Mouse (Mus musculus): ENCODE results near the gene Cd300c2.
"Not testable (repeated sequence)": the region's sequence is repeated elsewhere in the genome, so short reads cannot be mapped to it uniquely, and the experiment has no call there.

The Cd300c2 gene

DNA sequence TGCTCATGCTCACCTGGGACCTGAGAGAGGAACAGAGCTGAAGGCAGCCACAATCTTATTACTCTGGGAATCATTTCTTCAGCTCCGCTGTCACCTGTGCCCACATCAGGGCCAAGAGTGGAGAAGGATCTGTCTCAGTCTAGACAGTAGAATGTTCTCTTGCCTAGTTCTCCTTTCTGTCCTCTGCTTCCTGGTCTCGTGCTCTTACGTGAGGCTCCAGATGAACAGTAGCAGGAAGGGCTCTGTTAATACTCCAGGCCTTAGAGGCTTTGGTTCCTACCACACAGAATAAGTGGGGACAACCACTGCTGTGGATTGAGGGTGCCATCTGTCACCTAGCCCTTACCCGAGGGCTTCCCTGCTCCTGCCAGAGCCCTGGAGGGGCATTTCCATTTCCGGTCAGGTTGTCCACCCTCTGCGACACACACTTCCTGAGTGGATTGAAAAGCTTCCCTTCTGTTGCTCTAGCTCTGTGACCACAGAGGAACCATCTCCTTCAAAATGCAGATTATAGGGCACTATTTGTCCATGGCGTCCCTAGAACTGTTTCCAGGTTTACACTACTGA, at the start of gene Cd300c2:
TSS of gene Cd300c2 (minus strand) at position 407 of the 567 bp plus-strand sequence.
- DNase-seq (ENCODE audit: low read depth, low spot score) = no peak

- DNase-seq (ENCODE audit: low read depth, low spot score) = no peak
Observed at GRCm38 (mm10) chr11:115049282-115049895, 47.7 kb upstream of the Cd300c2 start.

GRCm38 (mm10) chr11:115048259-115048658, 46.6 kb upstream of the Cd300c2 start, which contains the start of gene Cd300ld3:
Gene Cd300ld3 (minus strand): TSS chr11:115048409.
- DNase-seq (ENCODE audit: low read depth, low spot score) = no peak

- not testable (repeated sequence) for DNase-seq (ENCODE audit: low read depth, low spot score)
Observed at GRCm38 (mm10) chr11:115037669-115038068, 36.0 kb upstream of the Cd300c2 start, which contains the start of gene Cd300ld5. Gene Cd300ld5 (minus strand): TSS chr11:115037769.

DNA sequence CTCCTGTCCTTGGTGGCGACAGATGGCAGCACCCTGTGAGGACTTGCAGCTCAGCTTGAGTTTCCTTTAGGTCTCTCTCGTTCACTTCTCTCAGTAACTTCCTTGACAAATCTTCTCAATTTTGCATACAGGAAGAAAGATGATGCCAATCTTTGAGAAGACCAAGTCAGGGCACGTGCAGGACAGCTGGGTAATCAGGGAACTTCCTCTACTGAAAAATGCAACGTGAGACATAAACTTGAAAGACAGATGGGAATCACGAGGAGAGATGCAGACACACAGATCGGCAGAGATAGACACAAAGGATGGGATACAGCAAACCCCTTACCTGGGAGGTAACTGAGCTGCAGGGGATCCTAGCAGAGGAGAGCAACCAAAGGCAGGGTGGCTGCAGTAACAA, 25.2 kb upstream of the Cd300c2 start, which contains the start of gene Cd300ld4:
TSS of gene Cd300ld4 (minus strand) at position 101 of the 400 bp plus-strand sequence.
- not testable (repeated sequence) for DNase-seq (ENCODE audit: low read depth, low spot score)

GRCm38 (mm10) chr11:115016093-115016492, 14.4 kb upstream of the Cd300c2 start, which contains the start of gene Cd300ld2:
Gene Cd300ld2 (minus strand): TSS chr11:115016193.
- DNase-seq (ENCODE audit: low read depth, low spot score) = not testable (repeated sequence)

DNA sequence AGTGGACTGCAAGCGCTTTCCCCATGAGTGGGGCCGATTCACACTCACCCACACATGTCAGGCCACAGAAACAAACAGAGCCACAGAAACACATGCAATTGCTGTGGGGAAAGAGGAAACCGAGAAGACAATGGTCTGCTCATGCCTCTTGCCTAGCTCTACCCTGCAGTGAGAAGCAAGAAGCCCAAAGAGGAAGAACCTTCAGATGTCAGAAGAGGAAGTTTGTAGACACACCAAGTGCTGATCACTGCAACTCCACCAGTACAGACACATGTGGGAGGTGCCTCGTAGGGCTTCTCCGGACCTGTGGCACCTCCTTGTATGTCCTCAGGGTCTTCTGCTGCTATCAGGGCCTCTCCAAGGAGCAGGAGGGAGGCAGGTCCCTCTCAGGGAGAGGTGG, 2.4 kb upstream of the Cd300c2 start:
- no peak for DNase-seq (ENCODE audit: low read depth, low spot score)

DNA sequence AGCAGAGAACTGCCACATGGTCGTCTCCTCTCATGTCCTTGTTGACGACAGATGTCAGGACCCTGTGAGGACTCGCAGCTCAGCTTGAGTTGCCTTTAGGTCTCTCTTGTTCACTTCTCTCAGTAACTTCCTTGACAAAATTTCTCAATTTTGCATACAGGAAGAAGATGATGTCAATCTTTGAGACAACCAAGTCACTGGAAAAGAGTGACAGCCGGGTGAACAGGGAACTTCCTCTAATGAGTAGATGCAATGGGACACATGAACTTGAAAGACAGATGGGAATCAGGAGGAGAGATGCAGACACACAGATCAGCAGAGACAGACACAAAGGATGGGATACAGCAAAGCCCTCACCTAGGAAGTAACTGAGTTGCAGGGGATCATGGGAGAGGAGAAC, 11.9 kb downstream of the Cd300c2 start, which contains the start of gene Cd300ld:
TSS of gene Cd300ld (minus strand) at position 130 of the 400 bp plus-strand sequence.
- DNase-seq (ENCODE audit: low read depth, low spot score) = no peak

- no peak for DNase-seq (ENCODE audit: low read depth, low spot score)
Observed at GRCm38 (mm10) chr11:114981866-114982265, 19.8 kb downstream of the Cd300c2 start.

DNA sequence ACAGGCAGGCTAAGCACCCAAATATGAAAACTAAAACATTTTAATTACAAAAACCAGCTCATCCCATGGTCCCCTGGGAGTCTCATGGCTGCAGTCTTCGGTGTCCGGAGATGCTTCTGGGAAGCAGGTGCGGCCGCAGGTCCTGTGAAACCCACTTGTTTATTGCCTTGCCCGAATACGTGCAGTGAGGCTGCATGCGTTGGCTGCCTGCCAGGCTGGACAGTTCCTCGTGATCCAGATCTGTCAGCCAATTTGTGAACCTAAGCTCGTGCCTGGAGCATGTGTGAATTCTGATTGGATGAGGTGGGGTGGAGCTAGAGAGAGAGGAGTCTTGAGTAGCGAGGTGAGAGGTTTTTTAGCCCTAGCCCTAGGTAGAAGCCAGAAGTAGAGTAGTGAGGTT, 29.0 kb downstream of the Cd300c2 start:
- no peak for DNase-seq (ENCODE audit: low read depth, low spot score)

- DNase-seq (ENCODE audit: low read depth, low spot score) = no peak
Observed at GRCm38 (mm10) chr11:114968752-114969207, 32.9 kb downstream of the Cd300c2 start, which contains the start of gene Cd300c. Gene Cd300c (minus strand): TSS chr11:114969157.

DNA sequence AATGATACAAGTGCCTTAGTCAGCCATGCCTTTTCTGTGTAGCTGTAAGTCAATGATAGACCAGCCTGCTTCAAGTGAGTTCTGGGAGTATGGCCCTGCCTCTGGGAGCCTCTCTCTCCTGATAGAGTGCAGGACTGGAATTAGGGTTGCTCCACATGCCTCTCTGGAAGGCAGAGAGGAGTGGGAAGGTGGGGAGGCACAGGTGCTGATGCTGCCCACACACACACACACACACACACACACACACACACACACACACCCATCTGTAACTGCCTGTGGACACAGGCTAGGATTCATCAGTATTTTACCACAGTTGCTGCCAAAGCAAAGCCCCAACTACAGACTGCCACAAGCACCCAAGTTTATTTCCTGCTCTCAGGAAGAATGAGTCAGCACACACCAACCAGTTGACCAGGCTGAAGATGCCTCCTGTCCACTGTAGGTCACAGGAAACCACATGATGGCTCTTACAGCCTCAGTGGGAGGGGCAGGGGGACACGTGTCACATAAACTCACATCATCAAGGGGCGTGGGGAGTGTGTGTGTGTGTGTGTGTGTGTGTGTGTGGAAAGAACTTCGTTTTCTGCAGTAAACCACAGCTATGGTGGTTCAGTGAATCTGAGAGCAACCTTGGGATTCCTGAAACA, 36.4 kb downstream of the Cd300c2 start:
- DNase-seq (ENCODE audit: low read depth, low spot score) = no peak

DNA sequence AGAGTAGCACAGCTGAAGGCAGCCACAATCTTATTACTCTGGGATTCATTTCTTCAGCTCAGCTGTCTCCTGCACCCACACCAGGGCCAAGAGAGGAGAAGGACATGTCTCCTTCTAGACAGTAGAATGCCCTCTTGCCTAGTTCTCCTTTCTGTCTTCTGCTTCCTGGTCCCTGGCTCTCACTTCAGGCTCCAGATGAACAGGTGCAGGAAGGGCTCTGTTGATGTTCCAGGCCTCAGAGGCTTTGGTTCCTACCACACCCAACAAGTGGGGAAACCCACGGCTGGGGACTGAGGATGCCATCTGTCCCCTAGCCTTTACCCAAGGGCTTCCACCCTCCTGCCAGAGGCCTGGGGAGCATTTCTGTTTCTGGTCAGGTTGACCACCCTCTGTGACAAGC, 41.3 kb downstream of the Cd300c2 start:
- no peak for DNase-seq (ENCODE audit: low read depth, low spot score)
